Mouse (Mus musculus): ENCODE data around the gene Gm44511. TPM values are rescaled to one million over a fixed set of nuclear protein-coding genes. Genes with fewer than 3 reads are reported as not detected.
"Not testable (repeated sequence)": the region's sequence is repeated elsewhere in the genome, so short reads cannot be mapped to it uniquely, and the experiment has no call there.

Gene Gm44511
- total RNA-seq, 2 experiments from 2014 or later: not detected

DNA sequence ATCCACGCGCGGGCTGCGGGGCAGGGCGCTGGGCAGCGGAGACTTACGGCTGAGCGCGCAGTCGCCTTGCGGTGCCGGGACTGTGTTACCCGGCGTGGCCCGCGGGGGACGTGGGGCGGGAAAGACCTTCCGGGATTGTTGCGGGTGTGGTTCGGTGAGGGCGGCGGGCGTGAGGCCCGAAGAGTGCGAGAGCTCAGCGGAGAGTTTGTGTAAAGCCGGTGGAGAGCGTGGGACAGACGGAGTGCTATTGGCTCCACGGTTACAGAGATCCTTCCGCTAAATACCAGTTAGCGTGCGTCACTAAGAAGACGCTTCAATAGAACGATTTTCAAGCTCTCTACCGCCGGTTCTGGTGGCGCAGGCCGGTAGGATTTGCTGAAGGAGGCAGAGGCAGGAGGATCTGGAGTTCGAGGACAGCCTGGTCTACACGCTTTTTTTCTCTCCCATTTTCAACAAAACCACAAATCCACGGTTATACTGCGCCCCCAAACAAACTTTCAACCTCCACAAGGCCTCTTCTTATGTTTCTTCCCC lies 16.9 kb upstream of the Gm44511 start:
- intact Hi-C loops (cut with DNase I): loop anchor here (10.0 kb wide), 1 partner anchor 692 kb away; the partner anchor contains the start of gene Gabarapl1
- DNase-seq: peak; percentile 88 to 91

DNA sequence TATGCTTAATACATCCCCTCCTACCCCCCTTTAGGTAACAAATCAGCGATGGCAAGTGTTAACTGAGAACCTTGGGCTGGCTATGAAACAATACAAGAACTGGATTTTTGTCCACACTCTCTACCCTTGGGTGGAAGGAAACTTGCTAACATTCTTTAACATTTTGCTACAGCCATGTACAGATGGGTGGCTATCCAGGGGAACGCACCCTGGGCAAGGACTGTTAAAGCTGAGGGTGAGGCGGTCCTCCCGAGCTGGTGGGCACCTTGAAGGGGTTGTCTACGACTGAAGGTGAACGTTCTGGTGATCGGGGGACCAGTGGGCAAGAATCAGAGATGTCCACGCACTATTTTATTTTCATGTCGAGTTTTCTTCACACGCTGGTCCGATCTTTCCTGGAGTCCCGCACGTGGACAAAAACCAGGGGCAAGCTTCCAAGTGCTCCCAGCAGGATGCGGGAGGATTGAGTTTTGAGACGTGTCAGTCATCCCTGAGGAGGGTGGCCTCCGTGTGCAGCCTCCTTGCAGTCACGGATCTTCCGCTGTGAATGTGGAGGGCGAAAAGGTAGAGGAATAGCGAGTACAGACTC lies 16.3 kb upstream of the Gm44511 start:
- no peak for DNase-seq
- intact Hi-C loops (cut with DNase I): loop anchor here (10.0 kb wide), 1 partner anchor 692 kb away; the partner anchor contains the start of gene Gabarapl1

DNA sequence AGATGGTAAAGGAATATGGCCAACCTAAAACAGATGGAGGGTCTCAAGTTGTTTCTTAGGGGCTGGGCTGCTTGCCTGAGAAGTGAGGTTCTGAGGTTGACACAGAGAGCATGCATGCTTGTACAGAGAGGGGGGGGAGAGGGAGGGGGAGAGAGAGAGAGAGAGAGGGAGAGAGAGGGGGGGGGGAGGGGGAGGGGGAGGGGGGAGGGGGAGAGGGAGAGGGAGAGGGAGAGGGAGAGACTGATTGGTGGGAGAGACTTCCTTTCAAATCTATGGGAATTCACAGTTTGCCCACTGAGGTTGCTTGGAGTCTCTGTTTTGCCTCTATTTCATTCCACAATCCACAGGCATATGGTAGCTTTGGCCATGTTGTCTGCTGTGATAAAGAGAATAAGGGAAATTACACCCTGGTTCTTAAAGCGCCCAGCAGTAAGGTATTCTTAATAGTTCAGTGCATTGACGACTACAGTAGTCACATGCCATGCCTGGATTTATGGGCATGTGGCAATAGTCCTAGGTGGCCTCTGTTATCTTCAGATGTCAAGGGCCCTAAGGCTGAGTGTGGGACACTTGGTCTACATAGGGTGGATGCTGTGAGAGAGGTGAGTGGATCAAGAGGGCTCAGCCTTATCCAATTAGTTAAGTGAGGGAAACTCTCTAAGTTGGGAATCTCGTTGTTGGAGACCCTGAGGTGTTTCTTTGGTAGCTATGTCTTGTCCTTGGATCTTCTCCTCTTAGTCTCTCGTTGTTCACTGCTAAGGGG lies 15.4 kb upstream of the Gm44511 start:
- intact Hi-C loops (cut with DNase I): loop anchor here (2.0 to 10.0 kb wide), 2 partner anchors 103 to 693 kb away; partner anchors contain the start of gene Gabarapl1
- DNase-seq: no peak

DNA sequence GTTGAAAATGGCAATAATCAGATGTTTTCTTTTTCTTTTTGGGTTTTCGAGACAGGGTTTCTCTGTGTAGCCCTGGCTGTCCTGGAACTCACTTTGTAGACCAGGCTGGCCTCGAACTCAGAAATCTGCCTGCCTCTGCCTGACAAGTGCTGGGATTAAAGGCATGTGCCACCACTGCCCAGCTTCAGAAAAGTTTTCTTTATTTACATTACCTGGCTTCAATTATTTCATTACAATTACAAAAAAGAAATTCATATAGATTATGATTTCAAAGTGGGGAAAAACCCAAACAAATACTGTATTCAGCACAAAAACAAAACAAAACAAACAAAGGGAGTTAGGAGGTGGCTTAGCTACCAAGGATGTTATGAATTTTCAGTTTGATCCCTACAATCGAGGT lies 14.6 kb upstream of the Gm44511 start:
- DNase-seq: not testable (repeated sequence)
- intact Hi-C loops (cut with DNase I): loop anchor here (2.0 to 10.0 kb wide), 2 partner anchors 104 to 694 kb away; partner anchors contain the start of gene Gabarapl1

DNA sequence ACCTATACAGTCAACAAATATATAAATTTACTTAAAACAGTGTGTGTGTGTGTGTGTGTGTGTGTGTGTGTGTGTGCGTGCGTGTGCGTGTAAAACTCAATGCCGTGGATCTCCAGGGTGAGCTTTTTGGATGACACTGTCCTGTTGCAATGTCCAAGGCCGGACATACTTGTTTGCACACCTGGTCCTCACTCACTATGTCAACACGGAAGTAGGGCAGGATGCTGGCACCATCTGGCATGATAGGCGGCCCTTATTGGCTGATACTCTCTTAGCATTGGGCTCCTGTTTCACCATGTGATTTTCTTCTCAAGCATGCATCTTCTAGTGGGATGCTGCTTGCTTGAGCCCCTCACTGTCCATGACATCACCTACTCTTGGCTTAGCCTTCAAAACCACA lies 13.8 kb upstream of the Gm44511 start:
- no peak for DNase-seq
- intact Hi-C loops (cut with DNase I): loop anchor here (2.0 to 10.0 kb wide), 3 partner anchors 75 to 695 kb away; partner anchors contain the start of gene Gabarapl1

DNA sequence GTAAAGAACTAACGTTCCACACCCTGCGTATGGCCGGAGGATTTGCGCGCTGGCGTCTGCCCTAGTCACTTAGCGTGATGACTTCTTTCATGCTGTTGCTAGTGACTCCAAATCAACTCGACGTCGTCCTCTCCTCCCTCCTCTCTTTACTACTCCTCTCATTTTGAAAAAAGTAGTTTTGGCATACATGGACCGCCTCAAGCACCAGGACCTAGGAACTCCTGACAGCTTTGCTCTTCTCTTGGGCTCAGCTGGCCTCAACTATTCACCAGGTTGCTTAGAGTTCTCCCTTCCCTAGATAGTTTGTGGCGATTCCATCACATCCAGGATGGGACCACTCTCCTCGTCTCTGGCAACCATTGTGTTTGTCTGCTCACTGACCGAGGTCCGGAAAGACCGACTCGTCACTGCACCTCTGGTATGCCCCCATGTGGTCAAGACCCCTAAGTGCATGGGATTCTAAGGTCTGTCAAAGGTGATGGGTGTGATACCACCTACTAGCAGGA lies 13.2 kb upstream of the Gm44511 start:
- intact Hi-C loops (cut with DNase I): loop anchor here (2.0 kb wide), 1 partner anchor 75 kb away; no protein-coding TSS in a partner anchor

DNA sequence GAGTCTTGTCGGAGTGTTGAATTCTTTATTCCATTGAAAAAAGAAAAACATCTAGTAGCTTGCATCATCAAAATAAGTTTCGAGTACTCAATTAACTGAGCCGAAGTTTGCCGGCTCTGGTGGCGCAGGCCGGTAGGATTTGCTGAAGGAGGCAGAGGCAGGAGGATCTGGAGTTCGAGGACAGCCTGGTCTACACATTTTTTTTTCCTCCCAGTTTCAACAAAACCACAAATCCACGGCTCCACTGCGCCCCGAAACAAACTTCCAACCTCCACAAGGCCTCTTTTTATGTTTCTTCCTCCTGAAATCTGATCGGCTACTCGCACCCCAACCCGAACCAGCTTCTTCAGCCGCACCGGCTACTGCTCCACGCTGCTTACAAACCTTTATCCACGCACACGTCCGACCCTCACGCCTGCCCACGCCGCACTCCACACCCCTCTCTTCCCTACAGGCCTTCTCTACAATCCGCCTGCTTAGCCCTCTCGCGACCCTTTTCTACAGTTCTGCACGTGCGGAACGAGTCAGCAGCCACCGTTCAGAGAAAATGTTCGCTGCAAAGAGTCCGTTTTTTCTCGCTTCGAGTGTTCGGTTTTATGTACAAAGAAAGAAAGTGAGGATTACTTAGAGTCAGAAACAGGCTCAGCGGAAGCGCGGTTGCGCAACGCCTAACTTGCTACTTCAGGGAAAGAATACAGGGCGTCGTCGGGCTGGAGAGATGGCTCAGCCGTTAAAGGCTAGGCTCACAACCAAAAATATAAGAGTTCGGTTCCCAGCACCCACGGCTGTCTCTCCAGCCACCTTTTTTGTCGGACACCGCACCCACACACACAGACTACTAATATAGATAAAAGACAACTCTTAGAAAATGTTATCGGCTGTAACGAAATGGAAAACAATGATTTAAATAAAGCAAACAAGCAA lies 12.5 kb upstream of the Gm44511 start:
- peak; percentile 90 to 92 for DNase-seq
- intact Hi-C loops (cut with DNase I): loop anchor here (1.0 to 2.0 kb wide), 2 partner anchors 35 to 74 kb away; no protein-coding TSS in a partner anchor

More for the DNA sequence above, 13.2 kb upstream of the Gm44511 start:
- peak; percentile 83 to 89 for DNase-seq

DNA sequence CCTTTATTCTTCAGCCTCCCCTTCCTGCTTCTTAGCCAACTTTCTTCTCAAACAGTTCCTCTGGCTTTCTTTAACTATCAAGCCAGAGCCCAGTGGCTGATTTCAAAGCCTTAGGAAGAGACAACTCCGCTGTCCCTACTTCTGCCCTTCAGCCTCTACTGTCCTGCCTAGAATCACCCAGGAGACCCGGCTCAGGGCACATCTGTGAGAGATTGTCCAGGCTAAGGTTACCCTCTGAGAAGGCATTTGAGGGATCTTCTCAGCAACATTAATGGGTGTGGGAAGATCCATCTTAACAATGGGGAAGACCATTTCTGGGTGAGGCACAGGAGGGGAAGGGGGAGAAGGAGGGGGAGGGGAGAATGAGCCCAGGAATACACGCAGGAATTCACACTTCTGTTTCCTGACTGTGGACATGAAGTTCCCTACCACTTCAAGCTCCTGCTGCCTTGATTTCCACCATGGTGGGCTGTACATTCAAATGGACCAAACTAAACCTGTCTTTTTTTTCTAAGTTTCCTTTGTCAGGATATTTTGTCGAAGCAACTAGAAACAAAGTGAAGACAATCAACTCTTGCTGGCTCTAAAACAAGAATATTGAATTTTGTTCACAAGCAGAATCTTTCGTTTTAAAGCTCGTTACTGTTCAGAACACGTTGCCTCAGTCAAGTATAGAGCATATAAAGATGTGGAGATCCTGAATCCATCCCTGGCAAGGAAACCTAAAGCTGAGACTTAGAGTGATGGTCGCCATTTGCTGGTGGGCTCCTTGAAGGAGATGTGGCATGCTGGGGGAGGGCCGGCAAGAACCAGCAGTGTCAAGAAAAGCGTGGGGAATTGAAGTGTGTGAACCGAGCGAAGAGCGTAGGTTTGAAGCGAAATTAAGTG lies 11.6 kb upstream of the Gm44511 start:
- intact Hi-C loops (cut with DNase I): loop anchor here (1.0 to 2.0 kb wide), 2 partner anchors 34 to 73 kb away; no protein-coding TSS in a partner anchor

DNA sequence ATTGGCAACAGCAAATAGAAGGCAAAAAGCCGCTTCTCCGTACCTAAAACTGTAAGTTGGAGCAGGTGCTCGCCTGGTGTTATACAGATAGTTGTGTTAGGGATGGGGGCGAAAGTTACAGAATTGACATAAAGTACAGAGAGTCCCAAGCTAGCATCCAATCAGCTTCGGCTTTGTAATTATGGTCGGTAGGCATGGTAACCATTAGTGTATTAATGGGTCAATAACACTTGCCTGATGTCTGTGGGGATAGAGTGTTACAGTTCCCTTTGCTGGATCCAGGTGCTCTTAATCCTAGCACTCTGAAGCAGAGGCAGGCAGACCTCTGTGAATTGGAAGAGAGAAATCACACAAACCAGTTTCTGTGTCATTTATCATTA lies 10.8 kb upstream of the Gm44511 start:
- intact Hi-C loops (cut with DNase I): no loop called here
- no peak for DNase-seq

More for the DNA sequence above, 11.6 kb upstream of the Gm44511 start:
- peak in 1 of 2 experiments; percentile 23 for DNase-seq

DNA sequence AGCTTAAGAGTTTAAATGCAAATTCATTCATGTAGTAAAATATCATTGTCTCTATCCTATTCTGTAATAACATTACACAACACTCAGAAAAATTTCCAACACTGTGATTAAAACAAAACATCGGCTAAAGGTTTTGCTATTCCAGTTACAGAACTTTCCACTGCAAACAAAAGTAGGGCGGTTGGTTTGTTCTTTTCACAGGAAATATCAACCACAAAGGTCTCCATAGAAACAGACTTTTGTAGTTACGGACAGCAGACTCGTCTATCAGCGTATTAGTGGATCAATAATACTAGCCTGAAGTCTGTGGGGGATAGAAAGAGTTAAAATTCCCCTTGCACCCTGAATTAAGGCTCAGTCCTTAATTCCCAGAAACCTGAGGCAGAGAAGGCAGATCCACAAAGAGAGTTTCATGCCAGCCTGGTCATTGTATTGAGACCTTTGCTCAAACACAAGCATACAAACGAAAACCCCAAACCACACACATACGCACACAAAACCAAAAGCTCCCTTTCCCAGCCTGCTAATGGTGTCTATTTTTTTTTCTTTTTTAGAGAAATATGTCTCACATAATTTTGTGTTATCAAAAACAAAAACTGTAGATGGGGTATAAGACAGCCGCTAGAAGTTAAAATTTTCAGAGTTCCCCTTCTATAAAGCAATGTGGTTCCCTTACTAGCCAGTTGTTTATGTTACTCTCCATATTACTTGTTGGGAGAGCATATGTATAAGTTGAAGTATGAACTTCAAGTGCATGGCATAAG lies 10.3 kb upstream of the Gm44511 start:
- intact Hi-C loops (cut with DNase I): no loop called here
- no peak for DNase-seq

DNA sequence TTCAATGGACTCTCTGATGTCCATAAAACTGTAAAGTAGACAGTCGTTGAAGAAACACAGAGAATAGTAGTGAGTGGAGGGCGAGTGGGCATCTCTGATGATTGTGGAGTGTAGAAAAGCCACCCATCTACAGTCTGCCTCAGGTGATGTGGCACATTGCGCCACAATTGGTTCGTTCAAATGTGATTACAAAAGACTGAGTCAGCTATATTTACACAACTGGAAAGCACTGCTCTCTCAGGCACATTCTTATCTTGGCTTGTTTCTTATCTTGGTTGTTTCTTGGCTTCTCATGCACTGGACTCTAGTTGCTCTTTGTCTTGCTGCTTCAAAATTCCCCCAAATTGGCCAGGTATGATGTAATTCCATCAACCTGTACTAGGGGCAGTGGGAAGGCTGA lies 9.5 kb upstream of the Gm44511 start:
- DNase-seq: no peak
- intact Hi-C loops (cut with DNase I): no loop called here

DNA sequence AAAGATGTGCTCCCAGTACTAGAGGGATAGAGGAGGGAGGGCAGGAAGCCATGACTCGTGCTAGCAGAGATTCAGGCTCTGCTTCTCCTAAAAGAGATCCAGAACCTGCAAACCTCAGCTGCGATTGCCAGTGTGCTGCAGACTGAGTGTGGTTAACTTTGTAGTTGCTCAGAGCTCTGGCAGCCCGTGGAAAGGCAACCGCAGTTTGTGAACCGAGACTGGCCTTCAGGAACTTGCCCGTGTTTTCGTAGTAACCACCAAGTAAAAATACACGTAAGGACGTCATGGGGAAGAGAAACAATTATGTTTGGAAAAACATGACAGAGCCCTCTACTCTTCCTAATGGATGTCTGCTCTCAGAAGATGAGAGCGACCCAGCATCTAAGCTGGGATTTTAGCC lies 6.9 kb upstream of the Gm44511 start:
- intact Hi-C loops (cut with DNase I): no loop called here
- no peak for DNase-seq

DNA sequence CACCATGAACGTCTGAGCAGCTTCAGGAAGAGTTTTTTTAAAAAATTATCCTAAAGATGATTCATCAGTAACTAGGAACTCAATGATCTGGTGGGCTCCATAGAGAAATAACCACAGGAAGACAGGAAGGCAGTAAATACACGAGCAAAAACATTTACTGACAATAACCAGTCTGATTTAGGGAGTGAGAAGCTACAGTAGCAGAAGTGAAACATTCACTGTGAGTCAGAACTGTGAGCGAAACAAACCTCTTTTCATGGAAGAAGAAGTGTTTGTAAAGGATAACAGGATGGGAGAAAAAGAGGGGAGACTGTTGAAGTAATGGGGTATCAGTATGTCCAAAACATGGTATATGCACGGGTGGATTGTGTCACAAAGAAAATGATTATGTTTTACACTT lies 3.7 kb upstream of the Gm44511 start:
- intact Hi-C loops (cut with DNase I): no loop called here
- DNase-seq: no peak

DNA sequence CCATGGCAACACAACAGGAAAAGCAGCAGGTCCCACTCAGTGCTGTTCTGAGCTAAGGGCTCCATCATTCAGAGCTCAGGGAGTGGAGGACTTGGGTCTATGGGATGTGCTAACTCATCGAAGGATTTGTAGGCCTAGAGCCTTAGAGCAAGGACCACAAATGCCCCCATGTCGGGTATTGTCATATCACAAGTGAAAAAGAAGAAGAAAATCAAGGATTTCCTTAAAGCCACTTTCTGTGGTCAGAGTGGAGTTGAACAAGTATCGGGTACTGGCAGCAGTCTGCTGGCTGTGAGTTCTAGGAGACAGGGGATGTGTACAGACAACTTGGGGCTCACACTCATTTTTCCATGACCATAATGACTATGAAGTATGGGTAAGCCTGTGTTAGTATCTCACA lies 666 bp upstream of the Gm44511 start:
- intact Hi-C loops (cut with DNase I): no loop called here
- no peak for DNase-seq

DNA sequence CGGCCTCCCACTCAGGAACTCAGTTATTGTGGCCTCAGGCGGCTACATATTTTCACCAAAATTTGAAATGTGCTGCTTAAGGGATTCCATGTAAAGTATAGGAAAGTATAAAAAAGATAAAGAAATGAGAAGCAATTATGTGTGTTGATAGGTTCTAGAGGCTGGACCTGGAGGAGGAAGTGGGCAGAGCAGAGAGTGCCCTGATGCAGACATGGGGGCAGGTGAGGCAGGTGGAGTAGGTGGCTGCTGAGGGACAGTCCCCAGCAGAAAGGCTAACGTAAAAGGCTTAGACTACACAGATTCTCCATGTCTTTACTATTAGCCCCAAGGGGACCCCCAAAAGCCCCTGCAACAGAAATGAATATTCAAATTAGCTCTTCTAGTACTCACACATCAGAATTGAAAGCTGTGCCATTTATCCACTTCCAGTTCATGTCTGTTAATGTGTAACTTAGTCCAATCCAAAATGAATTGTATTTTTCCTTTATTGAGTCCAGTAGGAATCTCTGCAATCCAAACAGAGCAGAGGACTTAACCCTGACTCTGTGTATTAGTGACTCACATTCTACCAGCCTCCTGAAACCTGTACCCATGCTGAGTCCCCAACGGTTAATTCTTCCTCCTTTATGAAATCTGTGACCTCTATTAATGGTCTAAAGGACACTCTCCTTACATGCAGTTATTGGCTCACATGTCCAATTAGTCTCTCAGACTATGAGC lies 7.9 kb downstream of the Gm44511 start:
- no peak for DNase-seq
- intact Hi-C loops (cut with DNase I): no loop called here

DNA sequence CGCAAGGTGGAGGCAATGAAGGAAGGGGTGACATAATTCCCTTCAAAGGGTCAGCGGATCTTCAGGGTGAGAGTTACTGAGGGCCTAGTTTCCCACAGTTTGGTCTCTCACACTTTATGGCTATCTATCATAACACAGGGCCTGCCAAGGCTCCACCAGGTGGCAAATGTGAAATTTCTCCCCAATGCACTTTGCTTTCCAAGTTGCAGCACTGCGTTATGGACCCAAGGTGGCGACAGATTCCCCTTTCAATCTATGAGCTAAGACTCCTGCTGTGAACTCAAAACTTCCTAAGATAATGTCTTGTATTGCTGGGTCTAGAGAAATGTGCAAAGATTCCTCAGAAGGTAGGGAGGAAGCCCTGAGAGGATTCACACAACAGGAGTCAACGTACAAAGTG lies 17.6 kb downstream of the Gm44511 start:
- intact Hi-C loops (cut with DNase I): no loop called here
- DNase-seq: peak in 1 of 2 experiments; percentile 17

DNA sequence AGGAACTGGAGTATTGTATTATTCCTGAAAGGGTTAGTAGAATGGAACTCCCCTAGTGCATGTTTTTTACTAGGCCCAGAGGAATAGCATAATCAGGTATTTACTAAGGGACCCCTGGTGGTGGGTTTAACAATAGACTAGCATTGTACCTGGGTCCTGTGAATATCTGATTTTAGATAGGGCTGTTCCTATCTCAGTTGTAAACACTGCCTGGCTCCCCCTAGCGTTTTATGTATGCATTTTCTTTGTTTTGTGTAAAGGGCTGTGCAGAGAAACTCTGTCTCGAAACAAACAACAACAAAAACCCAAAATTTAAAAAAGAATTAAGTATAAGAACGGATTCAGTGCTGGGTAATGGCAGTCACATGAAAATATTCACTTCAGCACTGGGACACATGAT lies 19.1 kb downstream of the Gm44511 start:
- intact Hi-C loops (cut with DNase I): no loop called here
- no peak for DNase-seq
